In genomic region chr4:120571070-120571464, GRCm38 (mm10) we compare ENCODE assay signal across 11 mouse cellular contexts. TPM values are rescaled to one million over a fixed set of nuclear protein-coding genes. Genes with fewer than 3 reads are reported as not detected.
A peak's percentile ranks its signal among the peaks of the same experiment; 100 is the strongest.
DNase-seq lines count a peak whose midpoint lies in the region; ATAC-seq and TF ChIP-seq lines count a peak whose summit lies in the region.
"Had no signal": no experiment of that assay in that cellular context is flagged by ENCODE, and none has a peak within 500 bp of the region (broad histone marks: within the 10 kb centered on the region; RNA-seq: fewer than 3 reads in every experiment).

No protein-coding gene starts in this region.

- peak overlapping the region; percentile 82; the same call in 1 of the 2 replicates for H3K4me3 ChIP-seq in heart, embryonic 11.5 days (ENCODE audit: low read depth, low read length)
- no peak overlapping the region for H3K4me3 ChIP-seq in ES-Bruce4 (ENCODE audit: low read depth, low read length)
- H3K4me3 ChIP-seq in heart, postnatal 0 days (ENCODE audit: low read depth, low read length) = peak overlapping the region; percentile 62; the same call in 1 of the 2 replicates
- peak overlapping the region; percentile 83 for H3K4me3 ChIP-seq in midbrain, embryonic 10.5 days
- H3K4me3 ChIP-seq in thymus, adult 2 months (ENCODE audit: control insufficient read depth, insufficient read depth, low read length) = no peak overlapping the region

- no peak for TF ChIP-seq EP300 in ES-Bruce4 (IDR thresholded peaks at IDR 0.05; ENCODE audit: insufficient read depth, low read depth, low read length)
- no peak for TF ChIP-seq EP300 in heart, postnatal 0 days (IDR thresholded peaks at IDR 0.05; ENCODE audit: low read depth)

- no peak for ATAC-seq in heart, embryonic 11.5 days (replicated peaks; ENCODE audit: insufficient number of reproducible peaks, low FRiP score, low TSS enrichment)
- ATAC-seq in heart, postnatal 0 days (ENCODE audit: insufficient read depth, low read depth) = no peak

- peak overlapping the region; percentile 71 for H3K4me2 ChIP-seq in heart, embryonic 11.5 days
- H3K4me2 ChIP-seq in heart, postnatal 0 days (ENCODE audit: low read depth, low read length) = peak overlapping the region; percentile 88

- intact Hi-C loops in heart, postnatal 25 days (cut with DNase I) = no loop called here

- no peaks in the 10 kb centered on the region for H3K9me3 ChIP-seq in heart, embryonic 11.5 days (replicated peaks; ENCODE audit: control insufficient read depth, low read length)
- no peaks in the 10 kb centered on the region for H3K9me3 ChIP-seq in ES-Bruce4 (replicated peaks; ENCODE audit: control insufficient read depth, insufficient read depth, low read length, poor library complexity, severe bottlenecking)
- no peaks in the 10 kb centered on the region for H3K9me3 ChIP-seq in heart, postnatal 0 days (replicated peaks; ENCODE audit: control insufficient read depth, low read length)
- H3K9me3 ChIP-seq in midbrain, embryonic 10.5 days (replicated peaks) = no peaks in the 10 kb centered on the region

- TF ChIP-seq POLR2A in ES-Bruce4 (IDR thresholded peaks at IDR 0.05; ENCODE audit: insufficient read depth, low read length) = no peak
- no peak for TF ChIP-seq POLR2A in thymus, adult 2 months (IDR thresholded peaks at IDR 0.05; ENCODE audit: control insufficient read depth, extremely low read depth, insufficient read depth, low read length, poor library complexity)

- WGBS in heart, embryonic 11.5 days (ENCODE audit: insufficient replicate concordance) = 55% methylated on average over 3 of the region's 3 CpGs
- 59% methylated on average over 3 of the region's 3 CpGs for WGBS in heart, postnatal 0 days
- 82% methylated on average over 3 of the region's 3 CpGs for WGBS in midbrain, embryonic 10.5 days
- 86% methylated on average over 3 of the region's 3 CpGs for WGBS in thymus, adult 2 months

- H3K27ac ChIP-seq in heart, embryonic 11.5 days (ENCODE audit: low read depth, low read length) = peak overlapping the region; percentile 91; the same call in 1 of the 2 replicates
- H3K27ac ChIP-seq in ES-Bruce4 (ENCODE audit: insufficient read depth, low read length) = no peak overlapping the region
- H3K27ac ChIP-seq in heart, postnatal 0 days (ENCODE audit: low read depth) = peak overlapping the region; percentile 97
- peak overlapping the region; percentile 99 for H3K27ac ChIP-seq in midbrain, embryonic 10.5 days (replicated peaks)
- H3K27ac ChIP-seq in thymus, adult 2 months (ENCODE audit: control insufficient read depth, insufficient read depth, low read length) = no peak overlapping the region

- no peaks in the 10 kb centered on the region for H3K27me3 ChIP-seq in heart, embryonic 11.5 days (ENCODE audit: control insufficient read depth, insufficient read depth, low read length)
- no peaks in the 10 kb centered on the region for H3K27me3 ChIP-seq in ES-Bruce4 (ENCODE audit: control insufficient read depth, insufficient read depth, low read length, poor library complexity, severe bottlenecking)
- no peaks in the 10 kb centered on the region for H3K27me3 ChIP-seq in heart, postnatal 0 days (ENCODE audit: control insufficient read depth, insufficient read depth, low read length)
- peaks cover 7% of the 10 kb centered on the region for H3K27me3 ChIP-seq in midbrain, embryonic 10.5 days (ENCODE audit: low read depth, poor library complexity, severe bottlenecking)
- no peaks in the 10 kb centered on the region for H3K27me3 ChIP-seq in thymus, adult 2 months (ENCODE audit: control insufficient read depth, insufficient read depth, low read length)

- peak overlapping the region; percentile 90 for H3K9ac ChIP-seq in heart, embryonic 11.5 days (ENCODE audit: low read depth, low read length)
- H3K9ac ChIP-seq in ES-Bruce4 (ENCODE audit: low read depth, poor library complexity, severe bottlenecking) = peak overlapping the region; percentile 93
- H3K9ac ChIP-seq in heart, postnatal 0 days (replicated peaks; ENCODE audit: low read depth, low read length) = 0 out of 2 replicates have a peak overlapping the region, but pooled peaks have one; percentile 75

- DNase-seq in heart, postnatal 25 days (ENCODE audit: low spot score) = no peak
- DNase-seq in heart, postnatal 0 days (ENCODE audit: low spot score) = no peak
- no peak for DNase-seq in midbrain, embryonic 10.5 days (ENCODE audit: low spot score)
- no peak for DNase-seq in thymus, postnatal 4 days
- no peak for DNase-seq in left cerebral cortex, adult 9 months (ENCODE audit: low spot score in 2 of 2)
- DNase-seq in thymus, adult 2 months = no peak
- DNase-seq: cerebellum, adult 11-12 months had no signal

- H3K36me3 ChIP-seq in heart, embryonic 11.5 days (ENCODE audit: control insufficient read depth, insufficient read depth, low read length) = no peaks in the 10 kb centered on the region
- 0 out of 2 replicates have a peak, but pooled peaks cover 2% of the 10 kb centered on the region for H3K36me3 ChIP-seq in ES-Bruce4 (ENCODE audit: control insufficient read depth, insufficient read depth, low read length, poor library complexity, severe bottlenecking)
- H3K36me3 ChIP-seq in heart, postnatal 0 days (replicated peaks; ENCODE audit: control insufficient read depth, insufficient read depth, low read length) = no peaks in the 10 kb centered on the region
- peaks cover 16% of the 10 kb centered on the region for H3K36me3 ChIP-seq in midbrain, embryonic 10.5 days
- H3K36me3 ChIP-seq in thymus, adult 2 months (ENCODE audit: control insufficient read depth, insufficient read depth, low read length) = no peaks in the 10 kb centered on the region

- peaks cover 24% of the 10 kb centered on the region for H3K4me1 ChIP-seq in heart, embryonic 11.5 days (ENCODE audit: control insufficient read depth, insufficient read depth, low read length)
- no peaks in the 10 kb centered on the region for H3K4me1 ChIP-seq in ES-Bruce4 (ENCODE audit: control insufficient read depth, insufficient read depth, low read length)
- H3K4me1 ChIP-seq in heart, postnatal 0 days (ENCODE audit: control insufficient read depth, insufficient read depth) = peaks cover 37% of the 10 kb centered on the region
- peaks cover 37% of the 10 kb centered on the region for H3K4me1 ChIP-seq in midbrain, embryonic 10.5 days
- peaks cover 12% of the 10 kb centered on the region for H3K4me1 ChIP-seq in thymus, adult 2 months (replicated peaks; ENCODE audit: control insufficient read depth, insufficient read depth, low read length)

- TF ChIP-seq CTCF in ES-Bruce4 (IDR thresholded peaks at IDR 0.05; ENCODE audit: low read depth, low read length) = no peak
- no peak for TF ChIP-seq CTCF in heart, postnatal 0 days (IDR thresholded peaks at IDR 0.05; ENCODE audit: low read depth)
- no peak for TF ChIP-seq CTCF in thymus, adult 2 months (IDR thresholded peaks at IDR 0.05; ENCODE audit: borderline replicate concordance, control insufficient read depth, extremely low read depth, insufficient read depth, low read length, poor library complexity)

RNA-seq across cellular contexts. Expression of gene Ctps, which starts 1.0 kb away (rescaled TPM):
- polyA plus RNA-seq in heart, embryonic 11.5 days (2014; fragmentation: Nextera tagmentation; extraction: Ambion mirVana) = 107 and 119 TPM in 2 replicates
- total RNA-seq in heart, postnatal 25 days (2021) = 10 to 100 TPM; 34.0 to 34.2 TPM
- 130 TPM in 2 replicates for polyA plus RNA-seq in ES-Bruce4 (2011; ENCODE audit: insufficient read depth, insufficient read length, low read depth, missing spikeins)
- 61.2 and 79.7 TPM in 2 replicates for total RNA-seq in heart, postnatal 0 days (2014; rRNA removed; ENCODE audit: low replicate concordance)
- 57.8 and 66.6 TPM in 2 replicates for polyA plus RNA-seq in heart, postnatal 0 days (2015; fragmentation: Nextera tagmentation; extraction: Ambion mirVana)
- polyA plus RNA-seq in midbrain, embryonic 10.5 days (2016; fragmentation: Nextera tagmentation; extraction: Ambion mirVana) = 131 and 142 TPM in 2 replicates
- polyA plus RNA-seq in thymus, adult 2 months (2012; rRNA removed) = 13.8 and 14.7 TPM in 2 replicates

RNA-seq across cellular contexts. Expression of gene Gm8439, which starts 17.5 kb away (rescaled TPM):
- polyA plus RNA-seq in heart, embryonic 11.5 days (2014; fragmentation: Nextera tagmentation; extraction: Ambion mirVana) = 0.59 TPM in 1 of 2 replicates, not detected in the other
- not detected for total RNA-seq in heart, postnatal 25 days (2021)
- not detected in 2 replicates for polyA plus RNA-seq in ES-Bruce4 (2011; ENCODE audit: insufficient read depth, insufficient read length, low read depth, missing spikeins)
- total RNA-seq in heart, postnatal 0 days (2014; rRNA removed; ENCODE audit: low replicate concordance) = not detected in 2 replicates
- 0.53 TPM in 1 of 2 replicates, not detected in the other for polyA plus RNA-seq in heart, postnatal 0 days (2015; fragmentation: Nextera tagmentation; extraction: Ambion mirVana)
- polyA plus RNA-seq in midbrain, embryonic 10.5 days (2016; fragmentation: Nextera tagmentation; extraction: Ambion mirVana) = not detected in 2 replicates
- not detected in 2 replicates for polyA plus RNA-seq in thymus, adult 2 months (2012; rRNA removed)
- total RNA-seq: CH12.LX; monocyte, adult 5-6 weeks had no signal

RNA-seq across cellular contexts. Expression of gene Slfnl1, which starts 39.0 kb away (rescaled TPM):
- 0.24 TPM in 1 of 2 replicates, not detected in the other for polyA plus RNA-seq in heart, embryonic 11.5 days (2014; fragmentation: Nextera tagmentation; extraction: Ambion mirVana)
- total RNA-seq in heart, postnatal 25 days (2021) = not detected
- polyA plus RNA-seq in ES-Bruce4 (2011; ENCODE audit: insufficient read depth, insufficient read length, low read depth, missing spikeins) = not detected in 2 replicates
- total RNA-seq in heart, postnatal 0 days (2014; rRNA removed; ENCODE audit: low replicate concordance) = 0.15 TPM in 1 of 2 replicates, not detected in the other
- 0.07 TPM in 1 of 2 replicates, not detected in the other for polyA plus RNA-seq in heart, postnatal 0 days (2015; fragmentation: Nextera tagmentation; extraction: Ambion mirVana)
- 0.10 TPM in 1 of 2 replicates, not detected in the other for polyA plus RNA-seq in midbrain, embryonic 10.5 days (2016; fragmentation: Nextera tagmentation; extraction: Ambion mirVana)
- polyA plus RNA-seq in thymus, adult 2 months (2012; rRNA removed) = 0.24 and 0.35 TPM in 2 replicates

Comparison
In these comparisons a context has a peak if more than half of its experiments do, and no peak if none do; other contexts are left out.
1. H3K27ac ChIP-seq: peak in heart, embryonic 11.5 days (single experiment), heart, postnatal 0 days (single experiment) and midbrain, embryonic 10.5 days (single experiment); none in ES-Bruce4 (single experiment) and thymus, adult 2 months (single experiment).
2. H3K4me3 ChIP-seq: peak in heart, embryonic 11.5 days (single experiment), heart, postnatal 0 days (single experiment) and midbrain, embryonic 10.5 days (single experiment); none in ES-Bruce4 (single experiment) and thymus, adult 2 months (single experiment).
3. Peak in every context shown above with its lines, with median percentiles within 50 percentile points of each other: H3K9ac ChIP-seq.